Mouse (Mus musculus) MEL (cell line): Measurements from ENCODE around the gene Serp1. TPM values are rescaled to one million over a fixed set of nuclear protein-coding genes. Genes with fewer than 3 reads are reported as not detected.

Source experiments
- DNase-seq: peaks from one replicate; pipeline ENCODE4 v3.0.0; 2011; ENCODE audit warnings: low read depth, low spot score
- H3K27ac ChIP-seq: 2 replicates; pipeline ENCODE4 v1.5.1; 2012; ENCODE audit warnings: low read depth, mild to moderate bottlenecking, control low read depth, low read length, moderate library complexity; ENCODE audit not compliant: control insufficient read depth
- H3K27me3 ChIP-seq, 2 experiments: fragments of 150-350 bp in 1 of 2; sonication (generic) in 1 of 2; 2 replicates each; pipeline ENCODE4 v1.6.1; 2012; ENCODE audit warnings: low read length in 2 of 2, mild to moderate bottlenecking in 2 of 2, improper control_type of control experiment in 1 of 2, moderate library complexity in 1 of 2; ENCODE audit not compliant: insufficient read depth in 2 of 2, control insufficient read depth in 1 of 2
- H3K36me3 ChIP-seq, 2 experiments: 2 replicates each; pipeline ENCODE4 v1.6.1; 2012 to 2014; ENCODE audit warnings: low read length in 2 of 2, improper control_type of control experiment in 1 of 2, inconsistent platforms in 1 of 2, mild to moderate bottlenecking in 1 of 2; ENCODE audit not compliant: insufficient read depth in 2 of 2, control insufficient read depth in 1 of 2
- H3K4me1 ChIP-seq, 2 experiments: fragments of 150-350 bp in 1 of 2; sonication (generic) in 1 of 2; 2 replicates each; pipeline ENCODE4 v1.6.1; 2012; ENCODE audit warnings: low read length in 2 of 2, improper control_type of control experiment in 1 of 2, mild to moderate bottlenecking in 1 of 2; ENCODE audit not compliant: insufficient read depth in 2 of 2, control insufficient read depth in 1 of 2
- H3K4me3 ChIP-seq, 2 experiments: fragments of 150-350 bp in 1 of 2; sonication (generic) in 1 of 2; 2 replicates each; pipeline ENCODE4 v1.5.1; 2012; ENCODE audit warnings: low read depth in 2 of 2, low read length in 2 of 2, mild to moderate bottlenecking in 2 of 2, moderate library complexity in 2 of 2, control low read depth in 1 of 2, improper control_type of control experiment in 1 of 2; ENCODE audit not compliant: control insufficient read depth in 1 of 2, insufficient read depth in 1 of 2
- H3K79me2 ChIP-seq: 2 replicates; pipeline ENCODE4 v1.6.1; 2012; ENCODE audit warnings: mild to moderate bottlenecking, low read length, moderate library complexity; ENCODE audit not compliant: control insufficient read depth, poor library complexity, insufficient read depth
- H3K9ac ChIP-seq: 2 replicates; pipeline ENCODE4 v1.6.1; 2012; ENCODE audit warnings: low read depth, mild to moderate bottlenecking, control low read depth, low read length, moderate library complexity; ENCODE audit not compliant: control insufficient read depth, poor library complexity, severe bottlenecking
- H3K9me3 ChIP-seq: fragments of 150-350 bp; sonication (generic); replicated peaks from 2 replicates; pipeline ENCODE4 v1.6.1; 2012; ENCODE audit warnings: mild to moderate bottlenecking, low read length, improper control_type of control experiment, moderate library complexity; ENCODE audit not compliant: insufficient read depth
- BHLHE40 ChIP-seq: IDR thresholded peaks from 2 replicates; pipeline ENCODE4 v1.6.1; 2012; ENCODE audit warnings: low read depth, mild to moderate bottlenecking, inconsistent platforms, low read length, improper control_type of control experiment, borderline replicate concordance
- CHD2 ChIP-seq: IDR thresholded peaks from 2 replicates; pipeline ENCODE4 v1.6.1; 2011; ENCODE audit warnings: low read length, improper control_type of control experiment
- CTCF ChIP-seq, 3 experiments: IDR thresholded peaks in 2 of 3; conservative IDR thresholded peaks in 1 of 3; 2 replicates each; pipeline ENCODE4 v1.5.1; 2011 to 2012; ENCODE audit warnings: low read length in 3 of 3, low read depth in 2 of 3, mild to moderate bottlenecking in 2 of 3, improper control_type of control experiment in 1 of 3, inconsistent platforms in 1 of 3, mixed read lengths in 1 of 3, moderate library complexity in 1 of 3; ENCODE audit not compliant: control insufficient read depth in 1 of 3, insufficient read depth in 1 of 3, poor library complexity in 1 of 3, severe bottlenecking in 1 of 3
- E2F4 ChIP-seq: IDR thresholded peaks from 2 replicates; pipeline ENCODE4 v1.6.1; 2011; ENCODE audit warnings: low read depth, low read length, improper control_type of control experiment, borderline replicate concordance
- ELF1 ChIP-seq: IDR thresholded peaks from 2 replicates; pipeline ENCODE4 v1.6.1; 2014; ENCODE audit warnings: low read depth, mild to moderate bottlenecking, inconsistent platforms, low read length, improper control_type of control experiment, moderate library complexity
- GATA1 ChIP-seq: IDR thresholded peaks from 2 replicates; pipeline ENCODE4 v1.6.1; 2011; ENCODE audit warnings: low read depth, low read length, improper control_type of control experiment
- HCFC1 ChIP-seq: IDR thresholded peaks from 2 replicates; pipeline ENCODE4 v1.6.1; 2012; ENCODE audit warnings: low read depth, mild to moderate bottlenecking, inconsistent platforms, low read length, improper control_type of control experiment, moderate library complexity
- JUND ChIP-seq: IDR thresholded peaks from 2 replicates; pipeline ENCODE4 v1.6.1; 2011; ENCODE audit warnings: low read depth, mild to moderate bottlenecking, improper control_type of control experiment, low read length
- MAFK ChIP-seq: IDR thresholded peaks from 2 replicates; pipeline ENCODE4 v1.6.1; 2011; ENCODE audit warnings: low read depth, mild to moderate bottlenecking, low read length, improper control_type of control experiment, borderline replicate concordance
- MAZ ChIP-seq: IDR thresholded peaks from 2 replicates; pipeline ENCODE4 v1.6.1; 2012; ENCODE audit warnings: low read depth, mild to moderate bottlenecking, inconsistent platforms, low read length, improper control_type of control experiment
- MYB ChIP-seq: IDR thresholded peaks from 2 replicates; pipeline ENCODE4 v1.6.1; 2011; ENCODE audit warnings: mild to moderate bottlenecking, low read depth, low read length, improper control_type of control experiment
- MYC ChIP-seq: IDR thresholded peaks from 2 replicates; pipeline ENCODE4 v1.6.1; 2011; ENCODE audit warnings: low read depth, mild to moderate bottlenecking, low read length, improper control_type of control experiment, moderate library complexity
- POLR2A ChIP-seq, 2 experiments: IDR thresholded peaks; 2 replicates each; pipeline ENCODE4 v1.6.1; 2011 to 2012; ENCODE audit warnings: low read length in 2 of 2, mild to moderate bottlenecking in 2 of 2, control low read depth in 1 of 2, improper control_type of control experiment in 1 of 2, low read depth in 1 of 2, moderate library complexity in 1 of 2; ENCODE audit not compliant: control insufficient read depth in 1 of 2, insufficient read depth in 1 of 2, poor library complexity in 1 of 2
- POLR2AphosphoS2 ChIP-seq: IDR thresholded peaks from 2 replicates; pipeline ENCODE4 v1.6.1; 2011; ENCODE audit warnings: low read length, improper control_type of control experiment
- RAD21 ChIP-seq: IDR thresholded peaks from 2 replicates; pipeline ENCODE4 v1.6.1; 2011; ENCODE audit warnings: mild to moderate bottlenecking, low read depth, low read length, improper control_type of control experiment
- RCOR1 ChIP-seq: IDR thresholded peaks from 2 replicates; pipeline ENCODE4 v1.6.1; 2012; ENCODE audit warnings: low read depth, mild to moderate bottlenecking, inconsistent platforms, low read length, improper control_type of control experiment
- SMC3 ChIP-seq: IDR thresholded peaks from 2 replicates; pipeline ENCODE4 v1.6.1; 2011; ENCODE audit warnings: low read depth, low read length, improper control_type of control experiment
- TAL1 ChIP-seq: IDR thresholded peaks from 2 replicates; pipeline ENCODE4 v1.6.1; 2012; ENCODE audit warnings: mild to moderate bottlenecking, inconsistent platforms, low read length, moderate library complexity, mixed read lengths
- TBP ChIP-seq: IDR thresholded peaks from 2 replicates; pipeline ENCODE4 v1.8.0; 2011; ENCODE audit warnings: low read depth, low read length, improper control_type of control experiment
- UBTF ChIP-seq: IDR thresholded peaks from 2 replicates; pipeline ENCODE4 v1.6.1; 2012; ENCODE audit warnings: low read depth, mild to moderate bottlenecking, inconsistent platforms, low read length, improper control_type of control experiment, moderate library complexity, borderline replicate concordance; ENCODE audit not compliant: insufficient read depth
- ZC3H11A ChIP-seq: IDR thresholded peaks from 2 replicates; pipeline ENCODE4 v1.6.1; 2012; ENCODE audit warnings: low read depth, mild to moderate bottlenecking, inconsistent platforms, low read length, improper control_type of control experiment
- ZKSCAN1 ChIP-seq: IDR thresholded peaks from 2 replicates; pipeline ENCODE4 v1.6.1; 2012; ENCODE audit warnings: low read depth, mild to moderate bottlenecking, inconsistent platforms, low read length, improper control_type of control experiment, moderate library complexity
- ZMIZ1 ChIP-seq: IDR thresholded peaks from 2 replicates; pipeline ENCODE4 v1.6.1; 2012; ENCODE audit warnings: low read depth, mild to moderate bottlenecking, inconsistent platforms, low read length, improper control_type of control experiment, moderate library complexity
- polyA plus RNA-seq, 2 experiments: library from polyadenylated mRNA; stranded (reverse) in 1 of 2; unstranded in 1 of 2; fragments of >175 nt in 1 of 2; fragments of >200 nt in 1 of 2; gene quantifications; 2 replicates each; pipeline versions ENCODE4 v1.2.1 to v1.2.4; 2012; ENCODE audit warnings: low replicate concordance in 2 of 2, low read depth in 1 of 2; ENCODE audit not compliant: insufficient read length in 2 of 2, insufficient read depth in 1 of 2, missing spikeins in 1 of 2
- total RNA-seq: library from RNA; depleted of rRNA; stranded (reverse); fragments of 300-350 nt; gene quantifications from 2 replicates; pipeline ENCODE4 v1.2.3, GENCODE M21; 2012

Gene Serp1
- total and polyA plus RNA-seq, 3 experiments, result 80.5 to 96.3 (median 83.8) TPM

GRCm38 (mm10) chr3:58512740-58513139 is 13.0 kb downstream of the Serp1 start:
- no peak overlapping the region for H3K4me3 ChIP-seq
- no peaks in the 10 kb centered on the region for H3K9me3 ChIP-seq
- H3K27ac ChIP-seq, result no peak overlapping the region
- H3K79me2 ChIP-seq, result no peaks in the 10 kb centered on the region
- no peak overlapping the region for H3K9ac ChIP-seq
- DNase-seq, result no peak
- no peaks in the 10 kb centered on the region; a peak in 1 of 4 replicates for H3K36me3 ChIP-seq
- no peak for TF ChIP-seq E2F4
- TF ChIP-seq UBTF, result no peak
- no peak for TF ChIP-seq ELF1
- no peak for TF ChIP-seq RCOR1
- TF ChIP-seq ZC3H11A, result no peak
- no peak for TF ChIP-seq MAZ
- no peak for TF ChIP-seq GATA1
- no peak for TF ChIP-seq MYB
- TF ChIP-seq BHLHE40, result no peak
- TF ChIP-seq HCFC1, result no peak
- TF ChIP-seq MYC, result no peak
- no peak for TF ChIP-seq POLR2AphosphoS2
- no peak for TF ChIP-seq MAFK
- no peak for TF ChIP-seq TAL1
- TF ChIP-seq ZMIZ1, result no peak
- H3K4me1 ChIP-seq, result peaks cover 0 to 2% of the 10 kb centered on the region in 2 experiments; a peak in 1 of 4 replicates
- H3K27me3 ChIP-seq, result no peaks in the 10 kb centered on the region

- no peak overlapping the region for H3K9ac ChIP-seq
- TF ChIP-seq TAL1 (no peak), ZC3H11A (peak; percentile 54), POLR2A (IDR thresholded peaks at IDR 0.05; ENCODE audit: control insufficient read depth in 1 of 2, insufficient read depth in 1 of 2, low read depth in 1 of 2, low read length in 2 of 2, poor library complexity in 1 of 2) (no peak), TBP (no peak), JUND (no peak), CHD2 (no peak), GATA1 (no peak), BHLHE40 (no peak), POLR2AphosphoS2 (no peak), MAFK (no peak), SMC3 (peak; percentile 62), RAD21 (peak; percentile 65), ZKSCAN1 (no peak), CTCF (IDR thresholded peaks at IDR 0.05 in 2 of 3, conservative IDR thresholded peaks at IDR 0.05 in 1 of 3; ENCODE audit: control insufficient read depth in 1 of 3, insufficient read depth in 1 of 3, low read depth in 2 of 3, low read length in 3 of 3, poor library complexity in 1 of 3, severe bottlenecking in 1 of 3) (peak; percentile 38 to 65 (median 64))
- no peaks in the 10 kb centered on the region; a peak in 1 of 4 replicates for H3K36me3 ChIP-seq
- H3K4me1 ChIP-seq, result peaks cover 0 to 2% of the 10 kb centered on the region in 2 experiments; a peak in 1 of 4 replicates
- H3K27ac ChIP-seq, result no peak overlapping the region
- H3K79me2 ChIP-seq, result no peaks in the 10 kb centered on the region
- H3K27me3 ChIP-seq, result no peaks in the 10 kb centered on the region
- no peak overlapping the region for H3K4me3 ChIP-seq
- DNase-seq, result peak; percentile 46
- H3K9me3 ChIP-seq, result no peaks in the 10 kb centered on the region
Measured at GRCm38 (mm10) chr3:58511581-58511980, 14.1 kb downstream of the Serp1 start.
